Mouse (Mus musculus) CH12.LX (cell line): ENCODE data around the gene Rab19.

Experiments
- CTCF ChIP-seq, 2 experiments: IDR thresholded peaks in 1 of 2; conservative IDR thresholded peaks in 1 of 2; 2 replicates each; pipeline ENCODE4 v1.5.1; 2011 to 2012; ENCODE audit warnings: low read depth in 2 of 2, low read length in 2 of 2, improper control_type of control experiment in 1 of 2, inconsistent platforms in 1 of 2, mild to moderate bottlenecking in 1 of 2, moderate library complexity in 1 of 2
- E2F4 ChIP-seq: IDR thresholded peaks from 2 replicates; pipeline ENCODE4 v1.6.1; 2011; ENCODE audit warnings: low read depth, low read length, improper control_type of control experiment; ENCODE audit not compliant: insufficient replicate concordance
- EP300 ChIP-seq: IDR thresholded peaks from 2 replicates; pipeline ENCODE4 v1.6.1; 2011; ENCODE audit warnings: low read length, improper control_type of control experiment
- ETS1 ChIP-seq: conservative IDR thresholded peaks from 2 replicates; pipeline ENCODE4 v1.6.1; 2012; ENCODE audit warnings: low read depth, mild to moderate bottlenecking, inconsistent platforms, low read length, improper control_type of control experiment, moderate library complexity
- MAZ ChIP-seq: IDR thresholded peaks from 2 replicates; pipeline ENCODE4 v1.6.1; 2012; ENCODE audit warnings: low read depth, mild to moderate bottlenecking, inconsistent platforms, low read length, improper control_type of control experiment, moderate library complexity
- MEF2A ChIP-seq: IDR thresholded peaks from 2 replicates; pipeline ENCODE4 v1.6.1; 2014; ENCODE audit warnings: low read depth, mild to moderate bottlenecking, inconsistent platforms, low read length, improper control_type of control experiment, borderline replicate concordance
- MYC ChIP-seq: IDR thresholded peaks from 2 replicates; pipeline ENCODE4 v1.6.1; 2011; ENCODE audit warnings: low read depth, mild to moderate bottlenecking, improper control_type of control experiment, low read length
- NELFE ChIP-seq: IDR thresholded peaks from 2 replicates; pipeline ENCODE4 v1.6.1; 2011; ENCODE audit warnings: low read depth, low read length, improper control_type of control experiment
- PAX5 ChIP-seq: IDR thresholded peaks from 2 replicates; pipeline ENCODE4 v1.6.1; 2012; ENCODE audit warnings: low read length, inconsistent platforms, mixed read lengths
- POLR2A ChIP-seq: IDR thresholded peaks from 2 replicates; pipeline ENCODE4 v1.6.1; 2011; ENCODE audit warnings: low read depth, mild to moderate bottlenecking, improper control_type of control experiment, low read length
- RAD21 ChIP-seq: IDR thresholded peaks from 2 replicates; pipeline ENCODE4 v1.6.1; 2011; ENCODE audit warnings: low read depth, mild to moderate bottlenecking, low read length, improper control_type of control experiment, moderate library complexity
- RCOR1 ChIP-seq: conservative IDR thresholded peaks from 2 replicates; pipeline ENCODE4 v1.6.1; 2012; ENCODE audit warnings: low read depth, mild to moderate bottlenecking, inconsistent platforms, low read length, improper control_type of control experiment
- USF1 ChIP-seq: IDR thresholded peaks from 2 replicates; pipeline ENCODE4 v1.6.1; 2014; ENCODE audit warnings: low read depth, mild to moderate bottlenecking, inconsistent platforms, low read length, improper control_type of control experiment

GRCm38 (mm10) chr6:39420867-39421266 is 39.9 kb downstream of the Rab19 start:
- no peak for TF ChIP-seq PAX5
- no peak for TF ChIP-seq MYC
- TF ChIP-seq E2F4 = no peak
- no peak for TF ChIP-seq MAZ
- no peak for TF ChIP-seq MEF2A
- no peak for TF ChIP-seq RAD21
- TF ChIP-seq CTCF (conservative IDR thresholded peaks at IDR 0.05 in 1 of 2, IDR thresholded peaks at IDR 0.05 in 1 of 2; ENCODE audit: low read depth in 2 of 2, low read length in 2 of 2) = no peak
- TF ChIP-seq RCOR1 = no peak
- no peak for TF ChIP-seq NELFE
- TF ChIP-seq EP300 = no peak
- no peak for TF ChIP-seq USF1
- TF ChIP-seq POLR2A = no peak
- no peak for TF ChIP-seq ETS1
